Mouse (Mus musculus): ENCODE measurements around the gene BC049715.

BC049715 gene

GRCm38 (mm10) chr6:136821086-136821485, 6.3 kb upstream of the BC049715 start:
- no peak for DNase-seq (ENCODE audit: low read depth, low spot score)
- no peaks in the 10 kb centered on the region for H3K27me3 ChIP-seq (ENCODE audit: control insufficient read depth, insufficient read depth, low read length, poor library complexity, severe bottlenecking)
- peaks cover 23% of the 10 kb centered on the region for H3K36me3 ChIP-seq (ENCODE audit: control insufficient read depth, insufficient read depth, low read length, poor library complexity, severe bottlenecking)

GRCm38 (mm10) chr6:136824987-136825386, 2.4 kb upstream of the BC049715 start:
- Histone ChIP-seq H3K36me3 (ENCODE audit: control insufficient read depth, insufficient read depth, low read length, poor library complexity, severe bottlenecking) (peaks cover 11% of the 10 kb centered on the region), H3K27me3 (ENCODE audit: control insufficient read depth, insufficient read depth, low read length, poor library complexity, severe bottlenecking) (no peaks in the 10 kb centered on the region)
- no peak for DNase-seq (ENCODE audit: low read depth, low spot score)

- peaks cover 9% of the 10 kb centered on the region for H3K36me3 ChIP-seq (ENCODE audit: control insufficient read depth, insufficient read depth, low read length, poor library complexity, severe bottlenecking)
- no peaks in the 10 kb centered on the region for H3K27me3 ChIP-seq (ENCODE audit: control insufficient read depth, insufficient read depth, low read length, poor library complexity, severe bottlenecking)
- DNase-seq (ENCODE audit: low read depth, low spot score), result no peak
These were observed 310 bp upstream of the BC049715 start for GRCm38 (mm10) chr6:136827116-136827515.

- Histone ChIP-seq H3K27me3 (ENCODE audit: control insufficient read depth, insufficient read depth, low read length, poor library complexity, severe bottlenecking) (no peaks in the 10 kb centered on the region), H3K36me3 (ENCODE audit: control insufficient read depth, insufficient read depth, low read length, poor library complexity, severe bottlenecking) (peaks cover 4% of the 10 kb centered on the region; the same call in 1 of the 2 replicates)
- DNase-seq (ENCODE audit: low read depth, low spot score), result peak; percentile 98
These were observed 595 bp downstream of the BC049715 start, which contains the start of gene Wbp11 for GRCm38 (mm10) chr6:136827881-136828561. Gene Wbp11, minus strand, starts transcription at chr6:136828233.

- Histone ChIP-seq H3K27me3 (ENCODE audit: control insufficient read depth, insufficient read depth, low read length, poor library complexity, severe bottlenecking) (no peaks in the 10 kb centered on the region), H3K36me3 (ENCODE audit: control insufficient read depth, insufficient read depth, low read length, poor library complexity, severe bottlenecking) (peaks cover 4% of the 10 kb centered on the region; the same call in 1 of the 2 replicates)
- no peak for DNase-seq (ENCODE audit: low read depth, low spot score)
These were observed 1.3 kb downstream of the BC049715 start for GRCm38 (mm10) chr6:136828681-136829080.

GRCm38 (mm10) chr6:136831712-136832111, 4.3 kb downstream of the BC049715 start:
- no peaks in the 10 kb centered on the region for H3K36me3 ChIP-seq (ENCODE audit: control insufficient read depth, insufficient read depth, low read length, poor library complexity, severe bottlenecking)
- DNase-seq (ENCODE audit: low read depth, low spot score), result peak; percentile 63
- no peaks in the 10 kb centered on the region for H3K27me3 ChIP-seq (ENCODE audit: control insufficient read depth, insufficient read depth, low read length, poor library complexity, severe bottlenecking)

- no peaks in the 10 kb centered on the region for H3K36me3 ChIP-seq (ENCODE audit: control insufficient read depth, insufficient read depth, low read length, poor library complexity, severe bottlenecking)
- no peak for DNase-seq (ENCODE audit: low read depth, low spot score)
- no peaks in the 10 kb centered on the region for H3K27me3 ChIP-seq (ENCODE audit: control insufficient read depth, insufficient read depth, low read length, poor library complexity, severe bottlenecking)
These were observed 7.9 kb downstream of the BC049715 start, which contains the start of gene Smco3 for GRCm38 (mm10) chr6:136835352-136835751. Gene Smco3, minus strand, starts transcription at chr6:136835452.

GRCm38 (mm10) chr6:136837323-136837722, 9.9 kb downstream of the BC049715 start:
- no peak for DNase-seq (ENCODE audit: low read depth, low spot score)
- H3K27me3 ChIP-seq (ENCODE audit: control insufficient read depth, insufficient read depth, low read length, poor library complexity, severe bottlenecking), result no peaks in the 10 kb centered on the region

GRCm38 (mm10) chr6:136844903-136845302, 17.5 kb downstream of the BC049715 start:
- no peaks in the 10 kb centered on the region for H3K27me3 ChIP-seq (ENCODE audit: control insufficient read depth, insufficient read depth, low read length, poor library complexity, severe bottlenecking)
- no peaks in the 10 kb centered on the region for H3K36me3 ChIP-seq (ENCODE audit: control insufficient read depth, insufficient read depth, low read length, poor library complexity, severe bottlenecking)
- DNase-seq (ENCODE audit: low read depth, low spot score), result no peak

More at GRCm38 (mm10) chr6:136837323-136837722, 9.9 kb downstream of the BC049715 start:
- no peaks in the 10 kb centered on the region for H3K36me3 ChIP-seq (ENCODE audit: control insufficient read depth, insufficient read depth, low read length, poor library complexity, severe bottlenecking)

GRCm38 (mm10) chr6:136845706-136846480, 18.5 kb downstream of the BC049715 start:
- DNase-seq (ENCODE audit: low read depth, low spot score), result no peak
- Histone ChIP-seq H3K36me3 (ENCODE audit: control insufficient read depth, insufficient read depth, low read length, poor library complexity, severe bottlenecking) (no peaks in the 10 kb centered on the region), H3K27me3 (ENCODE audit: control insufficient read depth, insufficient read depth, low read length, poor library complexity, severe bottlenecking) (no peaks in the 10 kb centered on the region)

GRCm38 (mm10) chr6:136847267-136847666, 19.8 kb downstream of the BC049715 start:
- no peak for DNase-seq (ENCODE audit: low read depth, low spot score)
- H3K27me3 ChIP-seq (ENCODE audit: control insufficient read depth, insufficient read depth, low read length, poor library complexity, severe bottlenecking), result no peaks in the 10 kb centered on the region
- H3K36me3 ChIP-seq (ENCODE audit: control insufficient read depth, insufficient read depth, low read length, poor library complexity, severe bottlenecking), result no peaks in the 10 kb centered on the region

- no peaks in the 10 kb centered on the region for H3K27me3 ChIP-seq (ENCODE audit: control insufficient read depth, insufficient read depth, low read length, poor library complexity, severe bottlenecking)
- no peaks in the 10 kb centered on the region for H3K36me3 ChIP-seq (ENCODE audit: control insufficient read depth, insufficient read depth, low read length, poor library complexity, severe bottlenecking)
- DNase-seq (ENCODE audit: low read depth, low spot score), result peak; percentile 77
These were observed 20.4 kb downstream of the BC049715 start for GRCm38 (mm10) chr6:136847790-136848189.

- H3K27me3 ChIP-seq (ENCODE audit: control insufficient read depth, insufficient read depth, low read length, poor library complexity, severe bottlenecking), result no peaks in the 10 kb centered on the region
- DNase-seq (ENCODE audit: low read depth, low spot score), result no peak
- no peaks in the 10 kb centered on the region for H3K36me3 ChIP-seq (ENCODE audit: control insufficient read depth, insufficient read depth, low read length, poor library complexity, severe bottlenecking)
These were observed 21.0 kb downstream of the BC049715 start for GRCm38 (mm10) chr6:136848399-136848798.

GRCm38 (mm10) chr6:136848971-136849370, 21.5 kb downstream of the BC049715 start:
- H3K27me3 ChIP-seq (ENCODE audit: control insufficient read depth, insufficient read depth, low read length, poor library complexity, severe bottlenecking), result no peaks in the 10 kb centered on the region
- H3K36me3 ChIP-seq (ENCODE audit: control insufficient read depth, insufficient read depth, low read length, poor library complexity, severe bottlenecking), result no peaks in the 10 kb centered on the region
- no peak for DNase-seq (ENCODE audit: low read depth, low spot score)

- DNase-seq (ENCODE audit: low read depth, low spot score), result no peak
- no peaks in the 10 kb centered on the region for H3K36me3 ChIP-seq (ENCODE audit: control insufficient read depth, insufficient read depth, low read length, poor library complexity, severe bottlenecking)
These were observed 22.8 kb downstream of the BC049715 start for GRCm38 (mm10) chr6:136850267-136850666.

More at GRCm38 (mm10) chr6:136850267-136850666, 22.8 kb downstream of the BC049715 start:
- no peaks in the 10 kb centered on the region for H3K27me3 ChIP-seq (ENCODE audit: control insufficient read depth, insufficient read depth, low read length, poor library complexity, severe bottlenecking)
